Mouse (Mus musculus): Measurements from ENCODE around the gene Cphx2. TPM values are rescaled to one million over a fixed set of nuclear protein-coding genes. Genes with fewer than 3 reads are reported as not detected.
"Not testable (repeated sequence)": the region's sequence is repeated elsewhere in the genome, so short reads cannot be mapped to it uniquely, and the experiment has no call there.

Gene Cphx2
- polyA plus RNA-seq, 1 experiment from 2014 or later, result not detected

GRCm38 (mm10) chr14:26066574-26067324, 14.6 kb upstream of the Cphx2 start:
- H3K4me2 ChIP-seq (ENCODE audit: low read length); H3K36me3 ChIP-seq (ENCODE audit: control insufficient read depth, insufficient read depth, low read length); H3K4me3 ChIP-seq (ENCODE audit: low read depth, low read length); H3K27ac ChIP-seq (ENCODE audit: low read depth); DNase-seq (ENCODE audit: low spot score); H3K4me1 ChIP-seq (replicated peaks; ENCODE audit: control insufficient read depth, insufficient read depth, low read length); H3K9me3 ChIP-seq (ENCODE audit: control insufficient read depth, low read length); H3K27me3 ChIP-seq (replicated peaks; ENCODE audit: control insufficient read depth, insufficient read depth, low read length); H3K9ac ChIP-seq (ENCODE audit: low read length): not testable (repeated sequence)
- peak; percentile 91 for ATAC-seq (replicated peaks; ENCODE audit: low FRiP score, low TSS enrichment, low read depth)
- no CpG with 5 or more reads among the region's 44 CpGs for WGBS

DNA sequence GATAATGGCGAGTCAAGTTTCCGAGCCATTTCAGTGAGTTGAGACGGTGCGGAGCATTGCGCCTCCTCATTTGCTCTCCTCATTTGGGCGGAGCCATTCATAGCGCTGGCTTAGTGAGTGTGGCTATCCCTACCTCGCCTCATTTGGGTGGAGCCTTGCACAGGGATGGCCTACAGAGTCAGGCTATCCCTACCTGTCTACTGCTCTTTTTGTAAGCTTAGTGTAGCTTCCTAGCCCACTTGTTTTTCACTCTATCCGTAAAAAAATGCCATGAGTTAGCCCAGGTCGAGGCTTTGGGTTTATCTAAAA, 14.0 kb upstream of the Cphx2 start, which contains the start of gene Tmem254c:
TSS of gene Tmem254c (minus strand) at position 31 of the 309 bp plus-strand sequence.
- not testable (repeated sequence) for H3K27me3 ChIP-seq (replicated peaks; ENCODE audit: control insufficient read depth, insufficient read depth, low read length); H3K4me3 ChIP-seq (ENCODE audit: low read depth, low read length); DNase-seq (ENCODE audit: low spot score); H3K36me3 ChIP-seq (ENCODE audit: control insufficient read depth, insufficient read depth, low read length); H3K4me1 ChIP-seq (replicated peaks; ENCODE audit: control insufficient read depth, insufficient read depth, low read length); H3K27ac ChIP-seq (ENCODE audit: low read depth); H3K9me3 ChIP-seq (ENCODE audit: control insufficient read depth, low read length); H3K4me2 ChIP-seq (ENCODE audit: low read length); H3K9ac ChIP-seq (ENCODE audit: low read length)
- ATAC-seq (replicated peaks; ENCODE audit: low FRiP score, low TSS enrichment, low read depth), result peak; percentile 91
- no CpG with 5 or more reads among the region's 10 CpGs for WGBS

DNA sequence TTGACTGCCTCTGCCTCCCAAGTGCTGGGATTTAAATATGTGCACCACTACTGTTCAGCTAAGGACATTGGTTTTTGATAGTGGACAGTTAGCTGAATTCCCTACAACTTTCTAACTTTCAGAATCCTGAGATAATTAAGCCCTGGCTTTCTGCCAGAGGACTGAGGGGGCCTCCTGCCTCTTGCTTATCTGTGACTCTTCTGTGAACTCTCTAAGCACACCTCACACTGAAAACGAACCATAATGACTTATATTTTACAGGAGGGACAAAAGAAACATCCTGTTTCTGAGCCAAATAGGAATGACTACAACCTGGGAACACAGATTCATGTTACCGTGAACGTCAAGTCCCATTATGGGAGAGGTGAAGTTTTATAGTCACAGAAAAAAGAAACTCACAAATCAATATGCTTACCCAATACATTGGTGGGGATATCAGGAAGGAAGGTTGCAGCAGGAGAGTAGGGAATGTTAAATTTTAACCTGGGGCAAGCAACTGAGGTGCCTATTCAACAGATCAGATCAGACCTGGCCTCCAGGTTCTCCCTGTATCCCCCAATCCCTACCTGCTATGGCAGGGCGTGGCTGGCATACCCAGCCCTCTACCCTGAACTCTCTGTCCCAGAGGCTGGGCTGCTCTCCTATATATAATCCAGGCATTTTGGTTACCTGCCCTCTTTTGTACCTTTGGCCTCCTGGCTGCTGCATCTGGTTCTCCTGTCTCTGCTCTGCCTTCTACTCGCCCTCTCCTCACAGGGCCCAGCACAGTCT, 4.5 kb upstream of the Cphx2 start:
- H3K4me3 ChIP-seq (ENCODE audit: low read depth, low read length); H3K27me3 ChIP-seq (replicated peaks; ENCODE audit: control insufficient read depth, insufficient read depth, low read length); H3K27ac ChIP-seq (ENCODE audit: low read depth); H3K9ac ChIP-seq (ENCODE audit: low read length); H3K9me3 ChIP-seq (ENCODE audit: control insufficient read depth, low read length); DNase-seq (ENCODE audit: low spot score); H3K4me1 ChIP-seq (replicated peaks; ENCODE audit: control insufficient read depth, insufficient read depth, low read length); H3K4me2 ChIP-seq (ENCODE audit: low read length); H3K36me3 ChIP-seq (ENCODE audit: control insufficient read depth, insufficient read depth, low read length): not testable (repeated sequence)
- no CpG with 5 or more reads among the region's 5 CpGs for WGBS
- peak; percentile 93 for ATAC-seq (replicated peaks; ENCODE audit: low FRiP score, low TSS enrichment, low read depth)

DNA sequence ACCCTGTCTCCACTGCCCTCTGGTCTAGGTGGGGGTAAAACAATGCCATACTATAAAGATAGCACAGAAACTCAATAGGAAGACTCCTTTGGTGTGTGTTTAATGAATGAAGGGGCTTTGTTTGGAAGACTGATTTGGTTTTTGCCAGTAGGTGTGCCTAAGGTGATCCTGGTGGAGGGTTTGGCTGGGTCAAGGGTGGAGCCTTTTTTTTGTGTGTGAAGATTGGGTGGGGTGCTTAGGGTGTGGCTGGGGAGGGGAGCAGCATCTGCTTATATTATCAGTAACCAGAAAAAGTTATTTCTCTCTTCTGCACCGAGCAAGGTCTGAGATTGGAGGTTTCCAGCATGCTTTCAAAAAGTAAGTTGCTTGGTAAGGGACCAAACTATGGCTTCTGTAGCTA, 681 bp downstream of the Cphx2 start, which contains the start of gene Cphx3:
TSS of gene Cphx3 (plus strand) at position 301 of the 400 bp plus-strand sequence.
- not testable (repeated sequence) for ATAC-seq (replicated peaks; ENCODE audit: low FRiP score, low TSS enrichment, low read depth)
- WGBS, result no CpG with 5 or more reads among the region's 1 CpGs

GRCm38 (mm10) chr14:26097622-26098021, 16.3 kb downstream of the Cphx2 start:
- H3K27ac ChIP-seq (ENCODE audit: low read depth); ATAC-seq (replicated peaks; ENCODE audit: low FRiP score, low TSS enrichment, low read depth); H3K4me1 ChIP-seq (replicated peaks; ENCODE audit: control insufficient read depth, insufficient read depth, low read length); H3K9ac ChIP-seq (ENCODE audit: low read length); H3K9me3 ChIP-seq (ENCODE audit: control insufficient read depth, low read length); H3K36me3 ChIP-seq (ENCODE audit: control insufficient read depth, insufficient read depth, low read length); DNase-seq (ENCODE audit: low spot score); H3K4me2 ChIP-seq (ENCODE audit: low read length); H3K4me3 ChIP-seq (ENCODE audit: low read depth, low read length); H3K27me3 ChIP-seq (replicated peaks; ENCODE audit: control insufficient read depth, insufficient read depth, low read length): not testable (repeated sequence)
- WGBS, result no CpG with 5 or more reads among the region's 3 CpGs

More for the DNA sequence above, 681 bp downstream of the Cphx2 start, which contains the start of gene Cphx3:
- not testable (repeated sequence) for H3K27me3 ChIP-seq (replicated peaks; ENCODE audit: control insufficient read depth, insufficient read depth, low read length); H3K27ac ChIP-seq (ENCODE audit: low read depth); DNase-seq (ENCODE audit: low spot score); H3K4me1 ChIP-seq (replicated peaks; ENCODE audit: control insufficient read depth, insufficient read depth, low read length); H3K36me3 ChIP-seq (ENCODE audit: control insufficient read depth, insufficient read depth, low read length); H3K4me3 ChIP-seq (ENCODE audit: low read depth, low read length); H3K4me2 ChIP-seq (ENCODE audit: low read length); H3K9me3 ChIP-seq (ENCODE audit: control insufficient read depth, low read length); H3K9ac ChIP-seq (ENCODE audit: low read length)

GRCm38 (mm10) chr14:26118150-26118549, 36.8 kb downstream of the Cphx2 start, which contains the start of gene Duxbl2:
Gene Duxbl2, plus strand, starts transcription at chr14:26118349.
- not testable (repeated sequence) for H3K4me2 ChIP-seq (ENCODE audit: low read length); H3K9ac ChIP-seq (ENCODE audit: low read length); H3K36me3 ChIP-seq (ENCODE audit: control insufficient read depth, insufficient read depth, low read length); DNase-seq (ENCODE audit: low spot score); H3K9me3 ChIP-seq (ENCODE audit: control insufficient read depth, low read length); ATAC-seq (replicated peaks; ENCODE audit: low FRiP score, low TSS enrichment, low read depth); H3K4me3 ChIP-seq (ENCODE audit: low read depth, low read length); H3K27ac ChIP-seq (ENCODE audit: low read depth); H3K4me1 ChIP-seq (replicated peaks; ENCODE audit: control insufficient read depth, insufficient read depth, low read length); H3K27me3 ChIP-seq (replicated peaks; ENCODE audit: control insufficient read depth, insufficient read depth, low read length)
- no CpG with 5 or more reads among the region's 7 CpGs for WGBS

DNA sequence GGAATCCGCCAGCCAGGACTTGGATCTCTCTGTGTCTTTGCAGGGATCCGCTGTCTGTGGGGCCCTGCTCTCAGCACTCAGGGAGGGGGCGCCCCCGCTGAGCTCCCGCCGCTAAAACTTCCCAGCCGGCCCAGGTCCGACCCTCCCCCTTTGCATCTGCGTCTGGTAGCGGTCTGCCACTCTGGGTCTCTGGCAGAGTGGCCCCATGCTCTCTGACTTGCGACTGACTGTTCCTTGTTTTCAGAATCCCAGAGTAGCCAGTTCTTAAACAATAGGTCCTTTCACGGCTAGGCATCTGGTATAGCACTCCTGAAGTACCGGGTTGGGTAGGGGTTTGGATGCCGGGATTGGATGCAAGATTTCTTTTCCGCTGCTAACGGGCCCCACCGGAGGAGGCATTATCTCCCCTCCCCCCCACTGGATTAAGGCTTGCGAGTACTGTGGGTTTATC, 37.3 kb downstream of the Cphx2 start:
- not testable (repeated sequence) for H3K27ac ChIP-seq (ENCODE audit: low read depth); H3K4me3 ChIP-seq (ENCODE audit: low read depth, low read length); H3K27me3 ChIP-seq (replicated peaks; ENCODE audit: control insufficient read depth, insufficient read depth, low read length); DNase-seq (ENCODE audit: low spot score); H3K4me1 ChIP-seq (replicated peaks; ENCODE audit: control insufficient read depth, insufficient read depth, low read length); H3K36me3 ChIP-seq (ENCODE audit: control insufficient read depth, insufficient read depth, low read length); H3K4me2 ChIP-seq (ENCODE audit: low read length); H3K9me3 ChIP-seq (ENCODE audit: control insufficient read depth, low read length); H3K9ac ChIP-seq (ENCODE audit: low read length)
- WGBS, result no CpG with 5 or more reads among the region's 18 CpGs
- peak; percentile 92 for ATAC-seq (replicated peaks; ENCODE audit: low FRiP score, low TSS enrichment, low read depth)

GRCm38 (mm10) chr14:26119095-26119494, 37.8 kb downstream of the Cphx2 start:
- not testable (repeated sequence) for H3K4me1 ChIP-seq (replicated peaks; ENCODE audit: control insufficient read depth, insufficient read depth, low read length); H3K36me3 ChIP-seq (ENCODE audit: control insufficient read depth, insufficient read depth, low read length); H3K4me3 ChIP-seq (ENCODE audit: low read depth, low read length); H3K9ac ChIP-seq (ENCODE audit: low read length); DNase-seq (ENCODE audit: low spot score); H3K27me3 ChIP-seq (replicated peaks; ENCODE audit: control insufficient read depth, insufficient read depth, low read length); H3K9me3 ChIP-seq (ENCODE audit: control insufficient read depth, low read length); H3K4me2 ChIP-seq (ENCODE audit: low read length); H3K27ac ChIP-seq (ENCODE audit: low read depth)
- peak; percentile 14; the same call in 1 of the 2 replicates for ATAC-seq (replicated peaks; ENCODE audit: low FRiP score, low TSS enrichment, low read depth)
- WGBS, result no CpG with 5 or more reads among the region's 7 CpGs
